Mouse (Mus musculus): Measurements from ENCODE around the gene Hs3st1. TPM values are rescaled to one million over a fixed set of nuclear protein-coding genes. Genes with fewer than 3 reads are reported as not detected.
"Not testable (repeated sequence)": the region's sequence is repeated elsewhere in the genome, so short reads cannot be mapped to it uniquely, and the experiment has no call there.

Hs3st1 gene
- 9.0 and 10.0 TPM in 2 replicates for polyA plus RNA-seq (2014; fragmentation: Nextera tagmentation; extraction: Ambion mirVana)

DNA sequence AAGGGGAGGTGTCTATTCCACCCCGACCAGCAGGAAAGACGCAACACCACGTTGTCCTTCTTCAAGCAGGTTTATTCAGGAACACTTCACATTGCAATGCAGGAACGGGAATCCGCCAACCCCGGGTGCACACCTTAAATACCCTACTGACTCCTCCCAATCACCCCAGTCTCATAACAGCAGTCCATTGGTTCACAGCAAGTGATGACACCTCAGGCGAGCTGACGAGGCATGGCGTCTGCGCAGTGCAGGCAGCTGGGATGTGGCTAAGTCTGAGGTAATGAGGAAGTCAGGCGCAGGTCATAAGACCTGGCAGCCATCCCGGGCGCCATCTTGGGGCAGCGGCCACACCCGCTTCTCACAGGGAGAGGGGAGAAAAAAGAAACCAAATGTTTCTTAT, at the start of gene Hs3st1:
Gene Hs3st1 (minus strand): TSS at position 101 of the 400 bp plus-strand sequence.
- H3K4me3 ChIP-seq (ENCODE audit: low read depth, low read length); H3K27me3 ChIP-seq (ENCODE audit: control insufficient read depth, insufficient read depth, low read length); H3K4me2 ChIP-seq (replicated peaks; ENCODE audit: low read depth, low read length); H3K27ac ChIP-seq (ENCODE audit: low read length); H3K9ac ChIP-seq (replicated peaks; ENCODE audit: low read depth, low read length); ATAC-seq (ENCODE audit: insufficient number of reproducible peaks, insufficient read depth, low FRiP score, low read depth); H3K9me3 ChIP-seq (ENCODE audit: control insufficient read depth, low read depth, low read length); H3K4me1 ChIP-seq (ENCODE audit: control insufficient read depth, insufficient read depth, low read length); H3K36me3 ChIP-seq (ENCODE audit: control insufficient read depth, insufficient read depth, low read length): not testable (repeated sequence)
- WGBS = 88% methylated on average over 15 of the region's 15 CpGs

GRCm38 (mm10) chr5:39804663-39805062, 49.4 kb upstream of the Hs3st1 start:
- Histone ChIP-seq H3K9ac (replicated peaks; ENCODE audit: low read depth, low read length) (no peak overlapping the region), H3K4me1 (ENCODE audit: control insufficient read depth, insufficient read depth, low read length) (no peaks in the 10 kb centered on the region), H3K4me3 (ENCODE audit: low read depth, low read length) (no peak overlapping the region), H3K4me2 (replicated peaks; ENCODE audit: low read depth, low read length) (no peak overlapping the region), H3K27ac (ENCODE audit: low read length) (no peak overlapping the region), H3K27me3 (ENCODE audit: control insufficient read depth, insufficient read depth, low read length) (no peaks in the 10 kb centered on the region), H3K9me3 (ENCODE audit: control insufficient read depth, low read depth, low read length) (no peaks in the 10 kb centered on the region), H3K36me3 (ENCODE audit: control insufficient read depth, insufficient read depth, low read length) (no peaks in the 10 kb centered on the region)
- ATAC-seq (ENCODE audit: insufficient number of reproducible peaks, insufficient read depth, low FRiP score, low read depth) = no peak
- 89% methylated on average over 5 of the region's 5 CpGs for WGBS

DNA sequence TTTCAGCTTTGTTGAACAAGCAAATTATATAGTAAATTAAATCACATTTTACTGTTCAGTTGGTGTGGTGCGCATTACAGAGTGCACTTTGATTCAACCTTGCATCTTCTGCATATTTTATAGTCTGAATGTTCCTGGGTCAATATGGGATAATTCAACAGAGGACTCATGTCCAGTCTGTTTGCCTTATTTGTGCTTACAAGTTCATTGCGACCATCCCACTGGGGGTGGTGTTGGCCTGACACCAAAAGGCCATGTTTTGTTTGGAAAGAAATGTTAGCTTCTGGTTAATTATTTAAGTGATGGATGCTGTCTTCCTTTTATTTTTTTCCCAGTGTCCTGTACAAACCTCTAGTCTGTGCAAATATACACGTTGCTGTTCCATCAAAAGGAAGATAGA, 48.7 kb upstream of the Hs3st1 start:
- Histone ChIP-seq H3K4me3 (ENCODE audit: low read depth, low read length) (no peak overlapping the region), H3K9me3 (ENCODE audit: control insufficient read depth, low read depth, low read length) (no peaks in the 10 kb centered on the region), H3K4me1 (ENCODE audit: control insufficient read depth, insufficient read depth, low read length) (no peaks in the 10 kb centered on the region), H3K27me3 (ENCODE audit: control insufficient read depth, insufficient read depth, low read length) (no peaks in the 10 kb centered on the region), H3K4me2 (replicated peaks; ENCODE audit: low read depth, low read length) (no peak overlapping the region), H3K9ac (replicated peaks; ENCODE audit: low read depth, low read length) (no peak overlapping the region), H3K27ac (ENCODE audit: low read length) (no peak overlapping the region), H3K36me3 (ENCODE audit: control insufficient read depth, insufficient read depth, low read length) (no peaks in the 10 kb centered on the region)
- ATAC-seq (ENCODE audit: insufficient number of reproducible peaks, insufficient read depth, low FRiP score, low read depth) = no peak
- 64% methylated on average over 3 of the region's 3 CpGs for WGBS

DNA sequence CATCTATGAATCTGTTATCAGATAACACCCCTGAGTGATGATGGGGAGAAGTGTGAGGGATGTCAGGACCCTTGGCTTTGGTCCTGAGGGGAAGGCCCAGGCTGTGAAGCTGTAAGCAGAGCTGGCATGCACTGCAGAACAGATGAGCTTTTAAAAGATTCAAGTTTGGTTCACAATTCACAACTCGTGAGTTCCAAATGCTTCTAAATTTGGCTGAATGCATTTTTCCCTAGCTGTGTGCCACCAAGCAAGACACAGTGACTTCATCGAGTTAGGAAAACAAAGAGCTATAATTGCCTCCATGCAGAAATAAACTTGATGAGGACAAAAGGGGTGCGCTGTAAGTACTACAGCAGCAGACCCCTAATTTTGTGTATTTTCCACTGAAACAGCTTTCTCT, 48.2 kb upstream of the Hs3st1 start:
- H3K27ac ChIP-seq (ENCODE audit: low read length) = no peak overlapping the region
- H3K36me3 ChIP-seq (ENCODE audit: control insufficient read depth, insufficient read depth, low read length) = no peaks in the 10 kb centered on the region
- no peaks in the 10 kb centered on the region for H3K9me3 ChIP-seq (ENCODE audit: control insufficient read depth, low read depth, low read length)
- ATAC-seq (ENCODE audit: insufficient number of reproducible peaks, insufficient read depth, low FRiP score, low read depth) = no peak
- no peaks in the 10 kb centered on the region for H3K4me1 ChIP-seq (ENCODE audit: control insufficient read depth, insufficient read depth, low read length)
- no peaks in the 10 kb centered on the region for H3K27me3 ChIP-seq (ENCODE audit: control insufficient read depth, insufficient read depth, low read length)
- H3K4me2 ChIP-seq (replicated peaks; ENCODE audit: low read depth, low read length) = no peak overlapping the region
- no peak overlapping the region for H3K4me3 ChIP-seq (ENCODE audit: low read depth, low read length)
- WGBS = 86% methylated on average over 3 of the region's 3 CpGs
- H3K9ac ChIP-seq (replicated peaks; ENCODE audit: low read depth, low read length) = no peak overlapping the region

DNA sequence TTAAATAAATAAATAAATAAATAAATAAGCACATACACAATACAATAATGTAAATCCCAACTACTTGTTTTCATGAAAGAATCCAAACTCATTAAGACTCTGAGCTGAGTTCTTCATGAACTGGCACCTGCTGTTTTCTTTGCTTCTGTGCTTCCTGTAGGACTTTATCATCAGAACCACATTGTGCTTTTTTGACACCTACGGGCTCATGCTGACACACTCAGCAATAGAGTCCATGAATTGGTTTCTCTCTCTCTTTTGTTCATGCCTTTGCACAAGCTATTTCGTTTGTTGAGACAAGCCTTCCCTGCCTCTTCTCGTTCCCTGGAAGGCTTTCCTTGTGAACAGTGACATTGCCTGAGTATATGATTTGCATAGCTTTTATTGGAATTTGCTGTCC, 46.8 kb upstream of the Hs3st1 start:
- H3K27ac ChIP-seq (ENCODE audit: low read length) = no peak overlapping the region
- no peaks in the 10 kb centered on the region for H3K36me3 ChIP-seq (ENCODE audit: control insufficient read depth, insufficient read depth, low read length)
- H3K27me3 ChIP-seq (ENCODE audit: control insufficient read depth, insufficient read depth, low read length) = no peaks in the 10 kb centered on the region
- H3K9me3 ChIP-seq (ENCODE audit: control insufficient read depth, low read depth, low read length) = no peaks in the 10 kb centered on the region
- no peak for ATAC-seq (ENCODE audit: insufficient number of reproducible peaks, insufficient read depth, low FRiP score, low read depth)
- no peak overlapping the region for H3K4me2 ChIP-seq (replicated peaks; ENCODE audit: low read depth, low read length)
- no peak overlapping the region for H3K9ac ChIP-seq (replicated peaks; ENCODE audit: low read depth, low read length)
- WGBS = 75% methylated on average over 3 of the region's 3 CpGs
- no peaks in the 10 kb centered on the region for H3K4me1 ChIP-seq (ENCODE audit: control insufficient read depth, insufficient read depth, low read length)
- no peak overlapping the region for H3K4me3 ChIP-seq (ENCODE audit: low read depth, low read length)

DNA sequence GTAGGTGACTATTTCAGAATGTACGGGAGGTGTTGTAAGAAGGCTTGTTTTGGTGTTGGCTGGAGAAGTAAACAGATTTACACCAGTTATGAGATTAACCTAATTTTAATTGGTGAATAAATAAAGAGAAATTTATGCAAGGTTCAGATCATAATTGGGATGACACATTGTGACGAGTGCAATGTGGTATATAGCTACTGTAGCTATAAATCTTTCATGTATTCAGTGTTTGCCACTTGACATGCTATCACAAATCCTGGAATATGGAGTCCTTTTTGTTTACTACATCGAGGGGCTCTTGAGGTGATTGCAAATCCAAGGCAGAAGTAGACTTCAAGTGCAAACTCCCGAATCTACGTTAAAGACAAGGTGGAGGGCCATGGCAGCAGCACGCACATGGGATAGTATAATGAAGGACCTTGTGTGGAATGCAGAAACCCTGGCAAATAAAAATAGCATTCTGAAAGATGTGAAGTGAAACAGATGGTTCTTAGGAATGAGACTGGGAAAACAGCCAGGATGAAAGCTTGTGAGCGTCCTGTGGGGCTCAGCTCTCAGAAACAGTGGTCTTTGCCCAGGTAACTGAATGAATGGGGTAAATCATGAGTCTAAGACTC, 21.9 kb upstream of the Hs3st1 start:
- no peaks in the 10 kb centered on the region for H3K27me3 ChIP-seq (ENCODE audit: control insufficient read depth, insufficient read depth, low read length)
- H3K4me2 ChIP-seq (replicated peaks; ENCODE audit: low read depth, low read length) = no peak overlapping the region
- WGBS = 60% methylated on average over 7 of the region's 7 CpGs
- peak; percentile 33; the same call in 1 of the 2 replicates for ATAC-seq (ENCODE audit: insufficient number of reproducible peaks, insufficient read depth, low FRiP score, low read depth)
- no peaks in the 10 kb centered on the region for H3K36me3 ChIP-seq (ENCODE audit: control insufficient read depth, insufficient read depth, low read length)
- no peak overlapping the region for H3K4me3 ChIP-seq (ENCODE audit: low read depth, low read length)
- H3K9me3 ChIP-seq (ENCODE audit: control insufficient read depth, low read depth, low read length) = no peaks in the 10 kb centered on the region
- H3K4me1 ChIP-seq (ENCODE audit: control insufficient read depth, insufficient read depth, low read length) = no peaks in the 10 kb centered on the region
- H3K9ac ChIP-seq (replicated peaks; ENCODE audit: low read depth, low read length) = no peak overlapping the region
- H3K27ac ChIP-seq (ENCODE audit: low read length) = no peak overlapping the region

DNA sequence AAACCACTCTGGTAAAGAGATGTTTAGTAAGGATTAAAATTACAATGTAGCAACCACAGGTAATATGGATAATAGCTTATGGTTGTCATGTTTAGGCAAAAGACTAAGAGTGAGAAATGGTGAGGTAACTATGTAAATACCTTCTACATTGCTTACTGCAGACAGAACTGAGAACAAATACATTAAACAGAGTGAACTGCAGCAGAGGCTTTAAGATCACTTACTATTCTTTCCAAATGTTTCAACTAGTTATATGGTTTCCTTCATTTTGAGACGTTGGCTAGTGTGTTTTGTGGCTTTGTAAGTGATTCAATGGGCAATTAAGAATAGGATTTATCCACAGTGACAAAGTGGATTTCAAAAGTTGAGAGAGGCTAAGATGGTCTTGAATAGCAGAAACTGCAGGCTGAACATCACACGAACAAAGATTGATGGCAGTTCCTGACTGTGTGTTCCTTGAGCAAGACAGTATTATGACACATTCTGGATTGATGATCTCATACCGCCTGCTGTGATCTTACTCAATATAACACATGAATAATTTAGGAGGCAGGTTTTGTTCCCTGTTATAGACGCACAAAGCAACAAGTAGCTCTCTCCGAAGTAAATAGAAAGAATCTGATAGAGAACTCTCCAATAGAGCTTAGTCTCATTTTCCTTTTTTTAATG, 16.5 kb upstream of the Hs3st1 start:
- Histone ChIP-seq H3K27me3 (ENCODE audit: control insufficient read depth, insufficient read depth, low read length) (no peaks in the 10 kb centered on the region), H3K9me3 (ENCODE audit: control insufficient read depth, low read depth, low read length) (no peaks in the 10 kb centered on the region), H3K4me3 (ENCODE audit: low read depth, low read length) (no peak overlapping the region), H3K4me1 (ENCODE audit: control insufficient read depth, insufficient read depth, low read length) (no peaks in the 10 kb centered on the region), H3K4me2 (replicated peaks; ENCODE audit: low read depth, low read length) (no peak overlapping the region), H3K9ac (replicated peaks; ENCODE audit: low read depth, low read length) (no peak overlapping the region), H3K36me3 (ENCODE audit: control insufficient read depth, insufficient read depth, low read length) (no peaks in the 10 kb centered on the region), H3K27ac (ENCODE audit: low read length) (no peak overlapping the region)
- no peak for ATAC-seq (ENCODE audit: insufficient number of reproducible peaks, insufficient read depth, low FRiP score, low read depth)
- 55% methylated on average over 5 of the region's 5 CpGs for WGBS

DNA sequence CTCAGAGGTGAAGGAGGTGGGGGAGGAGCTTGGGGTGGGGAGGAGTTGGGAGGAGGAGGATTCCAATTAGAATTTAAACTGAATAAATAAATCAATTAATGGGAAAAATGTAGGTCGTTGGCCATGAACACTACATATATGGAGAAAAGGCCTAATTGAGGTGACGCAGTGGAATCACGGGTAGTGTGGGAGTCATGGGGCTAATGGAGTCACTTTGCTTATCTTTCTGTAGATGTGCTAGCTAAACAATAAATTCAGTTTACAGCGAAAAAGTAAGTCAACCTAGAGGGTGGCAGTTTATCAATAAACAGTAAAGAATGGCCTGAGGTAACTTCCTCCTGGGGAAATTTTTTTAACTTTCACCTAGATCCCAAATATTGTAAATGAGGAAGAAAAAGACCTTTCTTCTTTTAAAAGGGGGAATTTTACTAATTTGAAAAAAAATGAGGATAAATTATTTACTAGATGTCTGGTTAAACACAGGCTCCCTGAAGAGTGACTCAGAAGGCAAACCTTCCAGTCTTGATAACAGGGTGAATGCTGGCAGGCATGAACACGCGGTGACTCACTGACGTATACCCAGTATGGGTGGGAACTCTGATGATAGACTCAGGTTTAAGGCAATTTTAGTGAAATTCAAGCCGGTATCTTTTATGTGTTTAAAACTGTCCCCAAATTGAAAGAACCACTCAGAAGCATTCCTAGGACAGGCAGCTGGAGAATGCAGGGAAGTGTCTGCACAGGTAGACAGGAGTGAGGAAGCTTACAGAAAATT, 6.6 kb upstream of the Hs3st1 start:
- ATAC-seq (ENCODE audit: insufficient number of reproducible peaks, insufficient read depth, low FRiP score, low read depth) = peak; percentile 86
- H3K27me3 ChIP-seq (ENCODE audit: control insufficient read depth, insufficient read depth, low read length) = no peaks in the 10 kb centered on the region
- H3K4me2 ChIP-seq (replicated peaks; ENCODE audit: low read depth, low read length) = no peak overlapping the region
- no peak overlapping the region for H3K27ac ChIP-seq (ENCODE audit: low read length)
- no peak overlapping the region for H3K9ac ChIP-seq (replicated peaks; ENCODE audit: low read depth, low read length)
- no peaks in the 10 kb centered on the region for H3K4me1 ChIP-seq (ENCODE audit: control insufficient read depth, insufficient read depth, low read length)
- 63% methylated on average over 8 of the region's 8 CpGs for WGBS
- no peaks in the 10 kb centered on the region for H3K36me3 ChIP-seq (ENCODE audit: control insufficient read depth, insufficient read depth, low read length)
- no peaks in the 10 kb centered on the region for H3K9me3 ChIP-seq (ENCODE audit: control insufficient read depth, low read depth, low read length)
- H3K4me3 ChIP-seq (ENCODE audit: low read depth, low read length) = no peak overlapping the region

Data from stomach, embryonic 14.5 days (tissue).